In the genomic region with DNA sequence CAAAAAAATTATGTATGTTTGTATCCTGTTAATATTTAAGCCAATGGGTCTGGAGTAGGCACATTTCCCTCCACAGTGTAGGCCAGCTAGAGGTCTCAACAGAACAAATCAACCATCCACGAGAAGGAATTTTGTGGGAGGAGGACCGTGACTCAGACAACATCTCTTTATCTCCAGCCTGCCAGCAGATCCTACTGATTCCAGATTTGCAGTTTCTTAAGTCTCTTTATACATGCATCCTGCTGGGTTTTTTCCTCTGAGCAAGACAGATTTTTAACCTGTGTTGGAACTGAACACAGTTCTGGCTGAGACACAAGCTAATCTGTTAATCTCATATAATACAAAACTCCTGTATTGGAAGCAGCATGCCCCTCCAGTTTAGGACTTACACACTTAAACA, we compare ENCODE assay signal across 24 mouse cellular contexts. TPM values are rescaled to one million over a fixed set of nuclear protein-coding genes. Genes with fewer than 3 reads are reported as not detected.
"Had no signal": no experiment of that assay in that cellular context is flagged by ENCODE, and none has a peak within 500 bp of the region (broad histone marks: within the 10 kb centered on the region; RNA-seq: fewer than 3 reads in every experiment).

No protein-coding gene starts in this region.

- H3K9me3 ChIP-seq: limb, embryonic 12.5 days; limb, embryonic 15.5 days; megakaryocyte, embryonic 14.5 days; midbrain, embryonic 10.5 days; midbrain, embryonic 13.5 days; neural tube, embryonic 13.5 days; stomach, embryonic 15.5 days had no signal

- H3K27ac ChIP-seq: limb, embryonic 12.5 days; limb, embryonic 15.5 days; liver, embryonic 14.5 days; midbrain, embryonic 10.5 days; midbrain, embryonic 13.5 days; neural tube, embryonic 13.5 days; stomach, embryonic 15.5 days had no signal

- H3K4me2 ChIP-seq: limb, embryonic 12.5 days; limb, embryonic 15.5 days; liver, embryonic 11.5 days; lung, embryonic 14.5 days; midbrain, embryonic 13.5 days; neural tube, embryonic 13.5 days; stomach, embryonic 15.5 days had no signal

- H3K27me3 ChIP-seq: limb, embryonic 12.5 days; limb, embryonic 15.5 days; midbrain, embryonic 13.5 days; neural tube, embryonic 13.5 days; stomach, embryonic 15.5 days had no signal

- DNase-seq: kidney, adult 9 months; kidney, postnatal 14 days; kidney, postnatal 4 days; left cerebral cortex, postnatal 4 days; liver, postnatal 0 days; lung, embryonic 14.5 days; lung, postnatal 36 days; right cerebral cortex, postnatal 14 days; spleen, adult 18-20 months; thymus, postnatal 25 days had no signal

- H3K9ac ChIP-seq: limb, embryonic 12.5 days; limb, embryonic 15.5 days; liver, embryonic 14.5 days; liver, postnatal 0 days; lung, embryonic 14.5 days; midbrain, embryonic 13.5 days; neural tube, embryonic 13.5 days; stomach, embryonic 15.5 days had no signal

- H3K4me3 ChIP-seq: limb, embryonic 12.5 days; limb, embryonic 15.5 days; megakaryocyte, embryonic 14.5 days; midbrain, embryonic 10.5 days; midbrain, embryonic 13.5 days; myocyte; neural tube, embryonic 13.5 days; stomach, embryonic 15.5 days had no signal

- ATAC-seq: liver, postnatal 0 days; lung, postnatal 0 days; midbrain, embryonic 13.5 days; midbrain, embryonic 16.5 days had no signal

- H3K36me3 ChIP-seq: limb, embryonic 12.5 days; limb, embryonic 15.5 days; midbrain, embryonic 10.5 days; midbrain, embryonic 13.5 days; neural tube, embryonic 13.5 days; stomach, embryonic 15.5 days had no signal

- H3K4me1 ChIP-seq: stomach, embryonic 15.5 days had no signal

RNA-seq across cellular contexts. Expression of gene Fn3k, which starts 15.8 kb away (rescaled TPM):
- total RNA-seq: monocyte, adult 5-6 weeks; neutrophil, adult 5-6 weeks had no signal

RNA-seq across cellular contexts. Expression of gene Rab40b, which starts 30.9 kb away (rescaled TPM):
- total RNA-seq: monocyte, adult 5-6 weeks; neutrophil, adult 5-6 weeks had no signal
